Mouse (Mus musculus): ENCODE results near the gene Birc3. TPM values are rescaled to one million over a fixed set of nuclear protein-coding genes. Genes with fewer than 3 reads are reported as not detected.
"Not testable (repeated sequence)": the region's sequence is repeated elsewhere in the genome, so short reads cannot be mapped to it uniquely, and the experiment has no call there.

The Birc3 gene
- polyA plus RNA-seq, 1 experiment: not detected

- no peak overlapping the region for H3K4me3 ChIP-seq (ENCODE audit: insufficient read depth, low read depth, low read length)
- TF ChIP-seq CTCF (IDR thresholded peaks at IDR 0.05; ENCODE audit: insufficient read depth, low read depth, low read length): no peak
- no peak for TF ChIP-seq POLR2A (IDR thresholded peaks at IDR 0.05; ENCODE audit: insufficient read depth, low read depth, low read length)
- no peak overlapping the region for H3K27ac ChIP-seq (ENCODE audit: insufficient read depth, low read depth, low read length)
- peaks cover 6% of the 10 kb centered on the region; the same call in 1 of the 2 replicates for H3K4me1 ChIP-seq (ENCODE audit: control insufficient read depth, insufficient read depth, low read length)
- 93% methylated on average over 10 of the region's 10 CpGs for WGBS
Observed at GRCm38 (mm10) chr9:7870556-7871315, 2.2 kb downstream of the Birc3 start.

GRCm38 (mm10) chr9:7868838-7869491, 4.0 kb downstream of the Birc3 start:
- Histone ChIP-seq H3K27ac (ENCODE audit: insufficient read depth, low read depth, low read length) (no peak overlapping the region), H3K4me3 (ENCODE audit: insufficient read depth, low read depth, low read length) (no peak overlapping the region), H3K4me1 (ENCODE audit: control insufficient read depth, insufficient read depth, low read length) (peaks cover 6% of the 10 kb centered on the region; the same call in 1 of the 2 replicates)
- no peak for TF ChIP-seq POLR2A (IDR thresholded peaks at IDR 0.05; ENCODE audit: insufficient read depth, low read depth, low read length)
- no peak for TF ChIP-seq CTCF (IDR thresholded peaks at IDR 0.05; ENCODE audit: insufficient read depth, low read depth, low read length)
- 92% methylated on average over 4 of the region's 4 CpGs for WGBS

GRCm38 (mm10) chr9:7867981-7868380, 5.0 kb downstream of the Birc3 start:
- Histone ChIP-seq H3K27ac (ENCODE audit: insufficient read depth, low read depth, low read length) (no peak overlapping the region), H3K4me3 (ENCODE audit: insufficient read depth, low read depth, low read length) (no peak overlapping the region), H3K4me1 (ENCODE audit: control insufficient read depth, insufficient read depth, low read length) (peaks cover 5% of the 10 kb centered on the region; the same call in 1 of the 2 replicates)
- TF ChIP-seq CTCF (IDR thresholded peaks at IDR 0.05; ENCODE audit: insufficient read depth, low read depth, low read length) (no peak), POLR2A (IDR thresholded peaks at IDR 0.05; ENCODE audit: insufficient read depth, low read depth, low read length) (no peak)
- WGBS: 91% methylated on average over 3 of the region's 3 CpGs

GRCm38 (mm10) chr9:7866981-7867380, 6.0 kb downstream of the Birc3 start:
- not testable (repeated sequence) for H3K4me1 ChIP-seq (ENCODE audit: control insufficient read depth, insufficient read depth, low read length); H3K27ac ChIP-seq (ENCODE audit: insufficient read depth, low read depth, low read length); H3K4me3 ChIP-seq (ENCODE audit: insufficient read depth, low read depth, low read length)
- 92% methylated on average over 2 of the region's 2 CpGs for WGBS

- Histone ChIP-seq H3K4me3 (ENCODE audit: insufficient read depth, low read depth, low read length) (no peak overlapping the region), H3K27ac (ENCODE audit: insufficient read depth, low read depth, low read length) (no peak overlapping the region), H3K4me1 (ENCODE audit: control insufficient read depth, insufficient read depth, low read length) (no peaks in the 10 kb centered on the region)
- TF ChIP-seq POLR2A (IDR thresholded peaks at IDR 0.05; ENCODE audit: insufficient read depth, low read depth, low read length) (no peak), CTCF (IDR thresholded peaks at IDR 0.05; ENCODE audit: insufficient read depth, low read depth, low read length) (no peak)
- WGBS: 87% methylated on average over 5 of the region's 5 CpGs
Observed at GRCm38 (mm10) chr9:7860976-7861375, 12.0 kb downstream of the Birc3 start.

- Histone ChIP-seq H3K4me3 (ENCODE audit: insufficient read depth, low read depth, low read length) (no peak overlapping the region), H3K27ac (ENCODE audit: insufficient read depth, low read depth, low read length) (no peak overlapping the region), H3K4me1 (ENCODE audit: control insufficient read depth, insufficient read depth, low read length) (no peaks in the 10 kb centered on the region)
- WGBS: 75% methylated on average over 3 of the region's 3 CpGs
- no peak for TF ChIP-seq POLR2A (IDR thresholded peaks at IDR 0.05; ENCODE audit: insufficient read depth, low read depth, low read length)
- TF ChIP-seq CTCF (IDR thresholded peaks at IDR 0.05; ENCODE audit: insufficient read depth, low read depth, low read length): no peak
Observed at GRCm38 (mm10) chr9:7855912-7856311, 17.1 kb downstream of the Birc3 start.

GRCm38 (mm10) chr9:7855374-7855773, 17.6 kb downstream of the Birc3 start:
- 41% methylated on average over 1 of the region's 1 CpGs for WGBS
- no peaks in the 10 kb centered on the region for H3K4me1 ChIP-seq (ENCODE audit: control insufficient read depth, insufficient read depth, low read length)
- no peak overlapping the region for H3K27ac ChIP-seq (ENCODE audit: insufficient read depth, low read depth, low read length)
- TF ChIP-seq CTCF (IDR thresholded peaks at IDR 0.05; ENCODE audit: insufficient read depth, low read depth, low read length): no peak
- no peak for TF ChIP-seq POLR2A (IDR thresholded peaks at IDR 0.05; ENCODE audit: insufficient read depth, low read depth, low read length)
- no peak overlapping the region for H3K4me3 ChIP-seq (ENCODE audit: insufficient read depth, low read depth, low read length)

- not testable (repeated sequence) for H3K27ac ChIP-seq (ENCODE audit: insufficient read depth, low read depth, low read length); H3K4me3 ChIP-seq (ENCODE audit: insufficient read depth, low read depth, low read length); H3K4me1 ChIP-seq (ENCODE audit: control insufficient read depth, insufficient read depth, low read length)
- 82% methylated on average over 14 of the region's 14 CpGs for WGBS
Observed at GRCm38 (mm10) chr9:7854196-7854595, 18.8 kb downstream of the Birc3 start.

GRCm38 (mm10) chr9:7852346-7853230, 20.4 kb downstream of the Birc3 start:
- no peaks in the 10 kb centered on the region for H3K4me1 ChIP-seq (ENCODE audit: control insufficient read depth, insufficient read depth, low read length)
- H3K4me3 ChIP-seq (ENCODE audit: insufficient read depth, low read depth, low read length): no peak overlapping the region
- no peak overlapping the region for H3K27ac ChIP-seq (ENCODE audit: insufficient read depth, low read depth, low read length)
- TF ChIP-seq CTCF (IDR thresholded peaks at IDR 0.05; ENCODE audit: insufficient read depth, low read depth, low read length): no peak
- TF ChIP-seq POLR2A (IDR thresholded peaks at IDR 0.05; ENCODE audit: insufficient read depth, low read depth, low read length): no peak
- 95% methylated on average over 4 of the region's 4 CpGs for WGBS
